Mouse (Mus musculus) stomach, postnatal 0 days (tissue): ENCODE data around the gene Serhl. TPM values are rescaled to one million over a fixed set of nuclear protein-coding genes. Genes with fewer than 3 reads are reported as not detected.

ENCODE experiments used
- ATAC-seq: fragments of 200-750 bp; cut with Nextera tagmentation; 2 replicates; pipeline ENCODE4 v1.8.0; 2017; ENCODE audit not compliant: low FRiP score, low TSS enrichment
- DNase-seq: peaks from one replicate; pipeline ENCODE4 v3.0.0-alpha.2; 2016; ENCODE audit warnings: low spot score
- H3K27ac ChIP-seq: fragments of 300-500 bp; sonication (generic); replicated peaks from 2 replicates; pipeline ENCODE4 v1.5.1; 2014; ENCODE audit warnings: mild to moderate bottlenecking, control low read depth
- H3K27me3 ChIP-seq: fragments of 300-500 bp; sonication (generic); 2 replicates; pipeline ENCODE4 v1.6.1; 2014; ENCODE audit warnings: low read length; ENCODE audit not compliant: control insufficient read depth, insufficient read depth
- H3K36me3 ChIP-seq: fragments of 300-500 bp; sonication (generic); 2 replicates; pipeline ENCODE4 v1.6.1; 2014; ENCODE audit warnings: low read length, mixed read lengths; ENCODE audit not compliant: control insufficient read depth, insufficient read depth
- H3K4me1 ChIP-seq: fragments of 300-500 bp; sonication (generic); replicated peaks from 2 replicates; pipeline ENCODE4 v1.6.1; 2014; ENCODE audit warnings: antibody characterized with exemption; ENCODE audit not compliant: control insufficient read depth, insufficient read depth
- H3K4me2 ChIP-seq: fragments of 300-500 bp; sonication (generic); replicated peaks from 2 replicates; pipeline ENCODE4 v1.6.1; 2014; ENCODE audit warnings: low read depth, mild to moderate bottlenecking, control low read depth, moderate library complexity
- H3K4me3 ChIP-seq: fragments of 300-500 bp; sonication (generic); 2 replicates; pipeline ENCODE4 v1.5.1; 2014; ENCODE audit warnings: low read depth, low read length, control low read depth
- H3K9ac ChIP-seq: fragments of 300-500 bp; sonication (generic); 2 replicates; pipeline ENCODE4 v1.6.1; 2014; ENCODE audit warnings: mild to moderate bottlenecking, low read length, control low read depth, mixed read lengths
- H3K9me3 ChIP-seq: fragments of 300-500 bp; sonication (generic); 2 replicates; pipeline ENCODE4 v1.6.1; 2016; ENCODE audit warnings: low read length; ENCODE audit not compliant: control insufficient read depth
- CTCF ChIP-seq: IDR thresholded peaks from 2 replicates; pipeline ENCODE4 v1.5.1; 2016; ENCODE audit warnings: antibody characterized with exemption, low read depth, mild to moderate bottlenecking, moderate library complexity
- EP300 ChIP-seq: optimal IDR thresholded peaks from 2 replicates; pipeline ENCODE3; 2016; ENCODE audit warnings: antibody characterized with exemption
- WGBS: fragments of 180-500 bp; shearing (Covaris S2); extraction: QIAGEN DNeasy Blood & Tissue Kit; methylation state at CpG from one replicate; pipeline ENCODE4 v1.1.7; 2014; 5-methylcytosine and 5-hydroxymethylcytosine counted together
- polyA plus RNA-seq: library from polyadenylated mRNA; unstranded; fragments of >200 nt; fragmentation: Nextera tagmentation; extraction: Ambion mirVana; gene quantifications from 2 replicates; pipeline ENCODE4 v1.2.1, GENCODE M21; 2015

Serhl gene
- polyA plus RNA-seq, 1 experiment from 2014 or later: 51.5 TPM

GRCm38 (mm10) chr15:83099533-83100331, 10.4 kb downstream of the Serhl start:
- H3K4me3 ChIP-seq: peak overlapping the region; percentile 60
- no peaks in the 10 kb centered on the region for H3K9me3 ChIP-seq

GRCm38 (mm10) chr15:83100332-83100662, 11.0 kb downstream of the Serhl start:
- peak overlapping the region; percentile 60 for H3K4me3 ChIP-seq
- no peaks in the 10 kb centered on the region for H3K27me3 ChIP-seq
- TF ChIP-seq CTCF: no peak
- no peak; the same call in 1 of the 2 replicates for ATAC-seq
- H3K9me3 ChIP-seq: no peaks in the 10 kb centered on the region
- WGBS: under 1% methylated on average over 8 of the region's 8 CpGs
- DNase-seq: no peak
- peak overlapping the region; percentile 79 for H3K27ac ChIP-seq
- H3K4me1 ChIP-seq: peaks cover 6% of the 10 kb centered on the region; the same call in 1 of the 2 replicates
- peak overlapping the region; percentile 85 for H3K9ac ChIP-seq
- H3K4me2 ChIP-seq: peak overlapping the region; percentile 87
- H3K36me3 ChIP-seq: no peaks in the 10 kb centered on the region

More at GRCm38 (mm10) chr15:83099533-83100331, 10.4 kb downstream of the Serhl start:
- no peak for TF ChIP-seq EP300
- TF ChIP-seq CTCF: peak; percentile 12; the same call in 1 of the 2 replicates
- peak overlapping the region; percentile 87 for H3K4me2 ChIP-seq
- WGBS: 2% methylated on average over 31 of the region's 31 CpGs
- DNase-seq: peak; percentile 96
- H3K36me3 ChIP-seq: no peaks in the 10 kb centered on the region
- ATAC-seq: peak; percentile 95
- H3K4me1 ChIP-seq: peaks cover 6% of the 10 kb centered on the region; the same call in 1 of the 2 replicates
- H3K27me3 ChIP-seq: no peaks in the 10 kb centered on the region
- peak overlapping the region; percentile 85 for H3K9ac ChIP-seq
- peak overlapping the region; percentile 79 for H3K27ac ChIP-seq

- 47% methylated on average over 1 of the region's 1 CpGs for WGBS
- H3K4me3 ChIP-seq: no peak overlapping the region
- no peaks in the 10 kb centered on the region for H3K36me3 ChIP-seq
- H3K27ac ChIP-seq: no peak overlapping the region
- no peaks in the 10 kb centered on the region for H3K27me3 ChIP-seq
- TF ChIP-seq EP300: no peak
- no peak for TF ChIP-seq CTCF
- no peak overlapping the region for H3K9ac ChIP-seq
- H3K9me3 ChIP-seq: no peaks in the 10 kb centered on the region
- peaks cover 6% of the 10 kb centered on the region; the same call in 1 of the 2 replicates for H3K4me1 ChIP-seq
- no peak for ATAC-seq
- no peak overlapping the region for H3K4me2 ChIP-seq
- no peak for DNase-seq
Observed at GRCm38 (mm10) chr15:83103111-83103510, 13.8 kb downstream of the Serhl start.

- Histone ChIP-seq H3K27me3 (no peaks in the 10 kb centered on the region), H3K36me3 (no peaks in the 10 kb centered on the region), H3K9ac (no peak overlapping the region), H3K27ac (no peak overlapping the region), H3K4me1 (no peaks in the 10 kb centered on the region), H3K9me3 (no peaks in the 10 kb centered on the region), H3K4me2 (no peak overlapping the region), H3K4me3 (no peak overlapping the region)
- WGBS: 69% methylated on average over 6 of the region's 6 CpGs
- ATAC-seq (no peak), DNase-seq (no peak)
- no peak for TF ChIP-seq EP300
- no peak for TF ChIP-seq CTCF
Observed at GRCm38 (mm10) chr15:83106426-83106825, 17.1 kb downstream of the Serhl start.

- no peak for TF ChIP-seq CTCF
- TF ChIP-seq EP300: no peak
- Histone ChIP-seq H3K27ac (no peak overlapping the region), H3K36me3 (no peaks in the 10 kb centered on the region), H3K4me1 (no peaks in the 10 kb centered on the region), H3K27me3 (no peaks in the 10 kb centered on the region), H3K4me2 (no peak overlapping the region), H3K9ac (no peak overlapping the region), H3K9me3 (no peaks in the 10 kb centered on the region), H3K4me3 (no peak overlapping the region)
- DNase-seq (no peak), ATAC-seq (no peak)
- WGBS: 70% methylated on average over 6 of the region's 6 CpGs
Observed at GRCm38 (mm10) chr15:83107814-83108213, 18.5 kb downstream of the Serhl start.

GRCm38 (mm10) chr15:83111290-83111689, 22.0 kb downstream of the Serhl start:
- ATAC-seq: no peak
- H3K27me3 ChIP-seq: no peaks in the 10 kb centered on the region
- no peaks in the 10 kb centered on the region for H3K4me1 ChIP-seq
- H3K4me3 ChIP-seq: no peak overlapping the region
- WGBS: 50% methylated on average over 6 of the region's 6 CpGs
- no peaks in the 10 kb centered on the region for H3K9me3 ChIP-seq
- H3K4me2 ChIP-seq: no peak overlapping the region
- H3K27ac ChIP-seq: no peak overlapping the region
- TF ChIP-seq CTCF (no peak), EP300 (no peak)
- DNase-seq: no peak
- H3K9ac ChIP-seq: no peak overlapping the region
- peaks cover 5% of the 10 kb centered on the region; the same call in 1 of the 2 replicates for H3K36me3 ChIP-seq
